Mouse (Mus musculus) lung, embryonic 15.5 days (tissue): ENCODE results near the gene Ier2. TPM values are rescaled to one million over a fixed set of nuclear protein-coding genes. Genes with fewer than 3 reads are reported as not detected.

Source experiments
- ATAC-seq: fragments of 200-750 bp; cut with Nextera tagmentation; 2 replicates; pipeline ENCODE4 v1.8.0; 2017; ENCODE audit warnings: moderate number of reproducible peaks, borderline replicate concordance; ENCODE audit not compliant: low FRiP score, low TSS enrichment; ENCODE audit errors: extremely low read depth
- H3K27ac ChIP-seq: fragments of 300-500 bp; sonication (generic); 2 replicates; pipeline ENCODE4 v1.5.1; 2015; ENCODE audit warnings: moderate library complexity, mild to moderate bottlenecking, inconsistent platforms
- H3K27me3 ChIP-seq: fragments of 300-500 bp; sonication (generic); 2 replicates; pipeline ENCODE4 v1.6.1; 2015; ENCODE audit warnings: inconsistent platforms
- H3K36me3 ChIP-seq: fragments of 300-500 bp; sonication (generic); 2 replicates; pipeline ENCODE4 v1.6.1; 2015; ENCODE audit warnings: inconsistent platforms
- H3K4me1 ChIP-seq: fragments of 300-500 bp; sonication (generic); 2 replicates; pipeline ENCODE4 v1.6.1; 2015; ENCODE audit warnings: inconsistent platforms
- H3K4me2 ChIP-seq: fragments of 300-500 bp; sonication (generic); 2 replicates; pipeline ENCODE4 v1.6.1; 2015; ENCODE audit warnings: inconsistent platforms, mild to moderate bottlenecking, moderate library complexity
- H3K4me3 ChIP-seq: fragments of 300-500 bp; sonication (generic); 2 replicates; pipeline ENCODE4 v1.5.1; 2015; ENCODE audit warnings: mild to moderate bottlenecking, inconsistent platforms
- H3K9ac ChIP-seq: fragments of 300-500 bp; sonication (generic); 2 replicates; pipeline ENCODE4 v1.6.1; 2015; ENCODE audit warnings: inconsistent platforms
- H3K9me3 ChIP-seq: fragments of 300-500 bp; sonication (generic); 2 replicates; pipeline ENCODE4 v1.6.1; 2016; ENCODE audit warnings: inconsistent platforms
- WGBS: fragments of 180-500 bp; shearing (Covaris S2); methylation state at CpG from one replicate; pipeline ENCODE4 v1.1.7; 2015; 5-methylcytosine and 5-hydroxymethylcytosine counted together
- polyA plus RNA-seq: library from polyadenylated mRNA; unstranded; fragments of >200 nt; fragmentation: Nextera tagmentation; extraction: Ambion mirVana; gene quantifications from 2 replicates; pipeline ENCODE4 v1.2.1, GENCODE M21; 2015

Ier2 gene
- polyA plus RNA-seq, 1 experiment from 2014 or later: 92.0 TPM

GRCm38 (mm10) chr8:84641578-84642361, 20.9 kb downstream of the Ier2 start:
- H3K36me3 ChIP-seq: no peaks in the 10 kb centered on the region
- no peak overlapping the region for H3K4me3 ChIP-seq
- no peak overlapping the region for H3K9ac ChIP-seq
- WGBS: 72% methylated on average over 1 of the region's 1 CpGs
- no peak for ATAC-seq
- H3K4me2 ChIP-seq: no peak overlapping the region
- no peaks in the 10 kb centered on the region for H3K27me3 ChIP-seq
- H3K4me1 ChIP-seq: peaks cover 14% of the 10 kb centered on the region
- H3K27ac ChIP-seq: no peak overlapping the region
- no peaks in the 10 kb centered on the region for H3K9me3 ChIP-seq

DNA sequence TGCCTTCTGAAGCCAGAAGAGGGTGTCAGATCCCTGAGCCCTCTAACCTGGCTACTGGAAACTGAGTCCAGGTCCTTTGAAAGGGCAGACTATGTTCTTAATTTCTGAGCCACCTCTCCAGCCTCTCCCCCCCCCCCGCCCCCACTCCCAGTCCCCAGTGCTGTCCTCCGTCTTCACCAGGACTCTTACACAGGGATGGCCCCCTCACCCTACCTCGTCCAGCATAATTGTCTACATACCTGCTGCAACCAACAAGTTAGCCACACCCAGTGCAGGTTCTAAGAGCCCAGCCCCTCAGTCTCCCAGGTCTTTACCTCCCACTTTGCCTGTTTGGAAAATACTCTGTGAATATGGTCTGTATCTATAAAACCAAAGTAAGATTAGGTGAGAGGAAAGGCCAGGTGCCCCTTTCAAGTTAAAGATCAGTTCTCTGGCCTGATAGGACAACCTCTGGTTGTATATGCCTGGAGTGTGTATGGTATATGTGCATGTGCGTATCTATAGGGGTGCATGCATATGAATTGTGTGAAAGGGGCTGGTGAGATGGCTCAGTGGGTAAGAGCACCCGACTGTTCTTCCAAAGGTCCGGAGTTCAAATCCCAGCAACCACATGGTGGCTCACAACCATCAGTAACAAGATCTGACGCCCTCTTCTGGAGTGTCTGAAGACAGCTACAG, 21.9 kb downstream of the Ier2 start:
- no peak for ATAC-seq
- no peak overlapping the region for H3K27ac ChIP-seq
- no peaks in the 10 kb centered on the region for H3K27me3 ChIP-seq
- no peaks in the 10 kb centered on the region for H3K36me3 ChIP-seq
- no peak overlapping the region for H3K4me2 ChIP-seq
- 61% methylated on average over 7 of the region's 7 CpGs for WGBS
- no peaks in the 10 kb centered on the region for H3K9me3 ChIP-seq
- no peak overlapping the region for H3K4me3 ChIP-seq
- H3K9ac ChIP-seq: no peak overlapping the region
- H3K4me1 ChIP-seq: peaks cover 22% of the 10 kb centered on the region

DNA sequence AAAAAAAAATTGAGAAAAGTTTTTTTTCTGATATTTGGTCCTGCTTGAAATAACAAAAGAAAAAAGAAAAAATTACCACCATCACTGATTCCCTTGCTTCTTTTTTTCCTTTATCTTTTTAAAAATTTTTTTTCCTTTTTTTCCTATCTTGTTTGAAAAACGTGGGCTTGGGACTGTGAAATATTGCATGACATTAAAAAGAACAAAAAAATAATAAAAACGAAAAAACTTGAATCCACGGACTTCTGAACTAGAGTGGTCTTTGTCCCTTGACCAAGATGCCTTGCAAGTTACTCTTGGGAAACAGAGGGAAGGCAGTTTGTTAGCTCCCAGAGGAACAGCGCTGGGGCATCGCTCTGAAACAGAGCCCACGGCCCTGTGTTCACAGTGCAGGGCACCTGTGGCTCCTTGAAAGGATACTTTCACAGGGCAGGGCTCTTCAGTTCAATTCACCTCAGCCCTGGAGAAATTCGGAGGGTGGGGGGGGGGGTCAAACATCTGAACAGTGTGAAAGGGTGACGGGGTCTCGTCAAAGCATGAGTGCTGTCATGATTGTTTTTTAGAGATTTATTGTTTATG, 22.6 kb downstream of the Ier2 start:
- Histone ChIP-seq H3K4me1 (peaks cover 28% of the 10 kb centered on the region), H3K9ac (peak overlapping the region; percentile 49; the same call in 1 of the 2 replicates), H3K27me3 (no peaks in the 10 kb centered on the region), H3K4me3 (peak overlapping the region; percentile 58), H3K27ac (0 out of 2 replicates have a peak overlapping the region, but pooled peaks have one; percentile 50), H3K9me3 (no peaks in the 10 kb centered on the region), H3K36me3 (no peaks in the 10 kb centered on the region), H3K4me2 (peak overlapping the region; percentile 67)
- no peak for ATAC-seq
- 25% methylated on average over 9 of the region's 9 CpGs for WGBS

DNA sequence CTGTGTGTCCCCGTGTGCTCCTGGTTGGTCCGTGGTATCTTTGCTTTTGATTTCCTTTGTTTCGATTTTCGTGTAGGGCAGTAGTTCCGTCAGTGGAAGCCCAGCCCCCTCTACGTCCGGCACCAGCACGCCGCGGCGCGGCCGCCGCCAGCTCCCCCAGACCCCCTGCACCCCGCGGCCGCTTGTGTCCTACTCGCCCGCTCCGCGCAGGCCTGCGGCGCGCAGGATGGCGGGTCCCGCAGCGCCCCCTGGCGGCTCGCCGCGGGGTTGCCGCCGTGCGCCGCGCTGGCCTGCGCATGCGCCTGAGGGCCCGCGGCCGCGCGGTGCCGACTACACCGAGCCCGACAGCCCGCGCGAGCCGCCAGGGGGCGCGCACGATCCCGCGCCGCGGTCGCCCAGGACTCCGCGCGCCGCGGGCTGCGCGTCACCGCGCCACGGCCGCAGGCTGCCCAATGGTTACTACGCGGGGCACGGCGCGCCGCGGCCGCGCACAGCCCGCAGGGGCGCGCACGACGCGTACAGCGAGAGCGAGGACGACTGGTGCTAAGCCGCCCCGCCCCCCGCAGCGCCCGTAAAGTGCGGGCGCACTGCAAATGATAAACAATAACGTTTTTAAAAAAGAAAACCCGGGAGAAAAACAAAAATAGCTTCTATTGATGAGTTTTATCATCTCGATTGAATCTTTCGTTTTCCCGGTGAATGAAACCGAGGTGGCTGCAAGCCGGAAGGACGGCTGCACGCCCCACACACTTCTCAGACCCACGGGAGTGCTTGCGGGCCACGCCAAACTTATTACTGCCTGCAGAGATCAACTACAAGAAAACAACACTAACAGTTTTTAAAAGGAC, 23.3 kb downstream of the Ier2 start:
- peak overlapping the region; percentile 91 for H3K4me2 ChIP-seq
- H3K27me3 ChIP-seq: no peaks in the 10 kb centered on the region
- peak overlapping the region; percentile 79 for H3K9ac ChIP-seq
- ATAC-seq: peak; percentile 93
- no peaks in the 10 kb centered on the region for H3K36me3 ChIP-seq
- under 1% methylated on average over 82 of the region's 106 CpGs for WGBS
- peak overlapping the region; percentile 93 for H3K27ac ChIP-seq
- H3K4me3 ChIP-seq: peak overlapping the region; percentile 58
- H3K9me3 ChIP-seq: no peaks in the 10 kb centered on the region
- H3K4me1 ChIP-seq: peaks cover 32% of the 10 kb centered on the region

- H3K27ac ChIP-seq: peak overlapping the region; percentile 93
- peak; percentile 41 for ATAC-seq
- H3K4me2 ChIP-seq: peak overlapping the region; percentile 91
- peaks cover 32% of the 10 kb centered on the region for H3K4me1 ChIP-seq
- H3K36me3 ChIP-seq: no peaks in the 10 kb centered on the region
- under 1% methylated on average over 46 of the region's 52 CpGs for WGBS
- peak overlapping the region; percentile 58 for H3K4me3 ChIP-seq
- no peaks in the 10 kb centered on the region for H3K9me3 ChIP-seq
- no peaks in the 10 kb centered on the region for H3K27me3 ChIP-seq
- peak overlapping the region; percentile 79 for H3K9ac ChIP-seq
Measured at GRCm38 (mm10) chr8:84638555-84639161, 24.0 kb downstream of the Ier2 start.

GRCm38 (mm10) chr8:84637946-84638554, 24.6 kb downstream of the Ier2 start:
- no peaks in the 10 kb centered on the region for H3K27me3 ChIP-seq
- no peaks in the 10 kb centered on the region for H3K36me3 ChIP-seq
- peak overlapping the region; percentile 93 for H3K27ac ChIP-seq
- 32% methylated on average over 8 of the region's 8 CpGs for WGBS
- H3K9ac ChIP-seq: peak overlapping the region; percentile 79
- H3K4me2 ChIP-seq: peak overlapping the region; percentile 91
- H3K9me3 ChIP-seq: no peaks in the 10 kb centered on the region
- peaks cover 32% of the 10 kb centered on the region for H3K4me1 ChIP-seq
- peak overlapping the region; percentile 58 for H3K4me3 ChIP-seq
- no peak for ATAC-seq

GRCm38 (mm10) chr8:84636051-84636691, 26.5 kb downstream of the Ier2 start:
- no peaks in the 10 kb centered on the region for H3K36me3 ChIP-seq
- no peak overlapping the region for H3K4me2 ChIP-seq
- peak overlapping the region; percentile 76 for H3K27ac ChIP-seq
- H3K27me3 ChIP-seq: no peaks in the 10 kb centered on the region
- peak overlapping the region; percentile 27; the same call in 1 of the 2 replicates for H3K9ac ChIP-seq
- no peak for ATAC-seq
- H3K9me3 ChIP-seq: no peaks in the 10 kb centered on the region
- peaks cover 32% of the 10 kb centered on the region for H3K4me1 ChIP-seq
- no peak overlapping the region for H3K4me3 ChIP-seq
- WGBS: 74% methylated on average over 17 of the region's 17 CpGs

GRCm38 (mm10) chr8:84635397-84636050, 27.1 kb downstream of the Ier2 start:
- H3K9ac ChIP-seq: peak overlapping the region; percentile 27; the same call in 1 of the 2 replicates
- H3K4me1 ChIP-seq: peaks cover 32% of the 10 kb centered on the region
- H3K9me3 ChIP-seq: no peaks in the 10 kb centered on the region
- WGBS: 59% methylated on average over 14 of the region's 14 CpGs
- H3K4me3 ChIP-seq: no peak overlapping the region
- H3K27ac ChIP-seq: peak overlapping the region; percentile 76
- H3K4me2 ChIP-seq: no peak overlapping the region
- no peaks in the 10 kb centered on the region for H3K27me3 ChIP-seq
- ATAC-seq: no peak
- no peaks in the 10 kb centered on the region for H3K36me3 ChIP-seq

DNA sequence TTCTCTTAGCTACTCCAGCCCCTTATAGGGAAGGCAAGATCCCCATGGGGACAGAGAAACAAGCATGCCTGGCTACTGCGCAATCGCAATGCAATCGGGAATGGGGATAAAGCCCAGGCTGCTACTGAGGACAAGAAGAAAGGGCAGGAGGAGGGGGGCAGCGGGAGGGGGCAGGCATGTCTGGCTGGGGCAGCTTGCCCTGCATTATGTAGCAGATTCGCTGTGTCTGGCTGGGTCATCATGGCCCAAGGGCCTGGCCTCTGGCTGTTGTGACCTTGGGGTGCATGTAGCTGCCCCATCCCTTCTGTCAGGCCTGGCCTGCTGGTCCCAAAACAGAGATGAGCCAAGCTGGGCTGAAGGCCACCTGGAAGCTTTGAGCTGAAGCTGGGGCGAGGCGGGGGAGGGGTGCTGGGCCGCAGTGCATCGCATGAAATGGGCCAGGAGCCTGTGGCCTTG, 27.8 kb downstream of the Ier2 start:
- ATAC-seq: no peak
- no peak overlapping the region for H3K4me3 ChIP-seq
- H3K9ac ChIP-seq: no peak overlapping the region
- no peak overlapping the region for H3K27ac ChIP-seq
- H3K4me1 ChIP-seq: peaks cover 27% of the 10 kb centered on the region
- H3K4me2 ChIP-seq: no peak overlapping the region
- H3K36me3 ChIP-seq: no peaks in the 10 kb centered on the region
- H3K9me3 ChIP-seq: no peaks in the 10 kb centered on the region
- WGBS: 46% methylated on average over 9 of the region's 9 CpGs
- no peaks in the 10 kb centered on the region for H3K27me3 ChIP-seq
